Mouse (Mus musculus): ENCODE results near the gene Lrrc4b. TPM values are rescaled to one million over a fixed set of nuclear protein-coding genes. Genes with fewer than 3 reads are reported as not detected.

Lrrc4b gene
- total RNA-seq, 2 experiments from 2014 or later = 336 to 349 TPM

DNA sequence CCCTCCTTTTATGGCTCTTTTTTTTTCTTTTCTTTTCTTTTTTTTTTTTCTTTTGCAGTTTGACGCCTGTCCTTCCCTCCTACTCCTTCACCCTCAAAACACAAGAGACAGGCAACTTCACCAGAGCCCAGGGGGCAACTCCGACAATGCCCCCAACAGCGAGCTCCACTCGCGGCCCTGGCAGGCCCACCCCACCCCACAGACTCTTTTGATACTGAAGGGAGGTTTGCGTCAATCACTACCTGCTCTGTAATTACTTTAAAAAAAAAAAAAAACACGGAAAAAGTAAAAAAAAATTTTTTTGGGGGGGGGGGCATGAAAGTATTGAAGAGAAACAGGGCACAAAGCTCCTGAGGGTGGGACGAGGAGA lies 34.2 kb downstream of the Lrrc4b start:
- no peak for DNase-seq (ENCODE audit: low spot score in 2 of 2)

DNA sequence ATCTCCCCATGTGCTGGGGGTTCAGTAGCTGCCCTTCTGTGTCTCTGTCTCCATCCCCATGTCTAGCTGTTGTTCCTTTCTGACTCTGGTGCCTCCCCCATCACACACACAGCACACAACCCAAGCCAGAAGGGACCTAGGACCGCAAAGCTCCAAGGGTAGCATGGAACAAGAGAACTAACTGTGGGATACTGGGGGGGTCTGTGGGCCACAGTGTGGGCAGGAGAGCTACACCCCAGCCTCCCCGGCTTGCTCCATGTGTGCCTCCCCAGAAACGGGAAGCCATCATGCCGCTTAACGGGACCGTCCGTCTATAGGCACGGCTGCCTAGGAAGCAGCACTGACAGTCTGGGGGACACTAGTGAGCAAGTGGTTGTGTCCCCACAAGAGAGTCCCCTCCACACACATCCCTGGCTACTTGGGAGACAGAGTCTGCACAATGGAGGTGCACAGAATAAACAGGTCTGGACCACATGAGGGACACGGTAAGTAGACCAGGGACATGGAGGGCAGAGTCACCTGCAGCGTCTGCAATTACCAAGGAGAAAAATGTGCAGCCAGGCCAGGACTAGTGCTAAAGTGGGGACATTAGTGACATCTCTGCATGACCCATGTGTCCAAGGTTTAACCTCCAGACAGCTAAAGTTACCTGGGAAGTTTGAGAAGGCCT lies 34.9 kb downstream of the Lrrc4b start:
- DNase-seq (ENCODE audit: low spot score in 2 of 2) = peak in 1 of 2 experiments; percentile 39

DNA sequence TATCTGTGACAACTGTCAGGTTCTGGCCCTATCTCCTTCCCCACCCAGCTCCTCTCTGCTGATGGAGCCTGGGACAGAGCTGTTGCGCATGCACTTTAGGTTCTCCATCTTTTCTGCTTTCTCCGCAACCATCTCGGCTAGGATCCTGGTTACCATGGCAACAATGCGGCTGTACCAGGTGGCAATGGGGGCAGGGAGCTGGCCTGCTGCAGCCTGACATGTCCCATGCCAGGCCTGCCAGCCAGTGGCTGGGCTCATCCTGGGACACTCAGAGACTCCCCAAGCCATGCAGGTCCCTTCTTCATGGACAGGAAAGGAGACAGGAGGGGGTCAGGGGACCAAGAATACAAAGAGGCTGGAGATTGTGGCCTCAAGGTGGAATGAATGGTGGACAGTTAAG lies 35.7 kb downstream of the Lrrc4b start:
- peak; percentile 84 to 92 for DNase-seq (ENCODE audit: low spot score in 2 of 2)

DNA sequence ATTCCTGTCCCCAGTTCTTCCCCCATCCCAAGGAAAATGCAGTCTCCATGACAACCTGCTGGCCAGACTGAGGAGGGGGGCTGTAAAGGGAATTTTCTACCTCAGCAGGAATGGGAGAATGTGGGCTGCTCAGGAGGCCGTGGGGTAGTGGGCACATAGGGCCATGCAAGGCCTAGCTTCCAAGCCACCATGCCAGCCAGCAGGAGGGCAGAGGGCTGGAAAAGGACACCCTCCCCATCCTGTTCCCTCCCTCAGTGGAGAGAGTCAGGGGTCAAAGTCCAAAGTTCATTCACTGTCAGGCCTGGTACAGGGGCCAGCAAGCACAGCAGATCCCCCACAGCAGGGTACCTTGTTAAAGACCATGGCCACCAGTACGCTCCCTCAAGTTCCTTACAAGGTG lies 36.3 kb downstream of the Lrrc4b start, which contains the start of gene Aspdh:
Gene Aspdh (plus strand): TSS at position 281 of the 400 bp plus-strand sequence.
- no peak for DNase-seq (ENCODE audit: low spot score in 2 of 2)

DNA sequence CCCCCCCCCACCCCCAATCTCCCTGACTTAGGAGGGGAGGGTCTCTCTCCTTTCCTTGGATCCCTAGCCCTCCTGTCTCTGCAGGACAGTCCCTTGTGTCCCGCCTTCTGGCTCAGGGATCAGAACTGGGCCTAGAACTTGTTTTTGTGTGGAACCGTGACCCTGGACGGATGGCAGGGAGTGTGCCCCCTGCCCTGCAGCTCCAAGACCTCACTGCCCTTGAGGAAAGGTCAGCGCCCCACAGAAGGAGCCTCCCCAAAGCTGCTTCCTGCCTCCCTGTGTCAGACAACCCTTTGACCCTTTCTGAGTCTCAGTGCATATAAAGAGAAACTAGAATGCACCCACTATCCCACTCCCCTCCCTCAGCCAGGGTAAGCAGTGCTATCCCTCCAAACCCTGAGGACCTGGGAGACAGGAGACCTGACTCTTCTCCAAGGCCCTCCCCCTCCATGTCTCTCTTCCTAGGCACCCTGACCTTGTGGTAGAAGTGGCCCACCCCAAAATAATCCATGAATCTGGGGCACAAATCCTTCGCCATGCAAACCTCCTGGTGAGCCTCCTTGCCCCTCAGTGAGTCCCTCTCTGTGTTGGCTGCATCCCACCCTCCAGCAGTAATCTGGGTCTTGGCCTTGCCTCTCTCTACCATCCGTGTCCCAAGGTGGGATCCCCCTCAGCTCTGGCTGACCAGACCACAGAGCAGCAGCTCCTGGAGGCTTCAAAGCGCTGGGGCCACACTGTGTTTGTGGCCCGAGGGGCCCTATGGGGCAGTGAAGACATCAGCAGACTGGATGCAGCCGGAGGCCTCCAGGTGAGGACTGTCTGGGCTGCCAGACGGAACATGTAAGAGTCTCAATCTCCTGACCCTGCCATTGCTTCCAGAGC lies 37.4 kb downstream of the Lrrc4b start:
- DNase-seq (ENCODE audit: low spot score in 2 of 2) = peak; percentile 9 to 27

DNA sequence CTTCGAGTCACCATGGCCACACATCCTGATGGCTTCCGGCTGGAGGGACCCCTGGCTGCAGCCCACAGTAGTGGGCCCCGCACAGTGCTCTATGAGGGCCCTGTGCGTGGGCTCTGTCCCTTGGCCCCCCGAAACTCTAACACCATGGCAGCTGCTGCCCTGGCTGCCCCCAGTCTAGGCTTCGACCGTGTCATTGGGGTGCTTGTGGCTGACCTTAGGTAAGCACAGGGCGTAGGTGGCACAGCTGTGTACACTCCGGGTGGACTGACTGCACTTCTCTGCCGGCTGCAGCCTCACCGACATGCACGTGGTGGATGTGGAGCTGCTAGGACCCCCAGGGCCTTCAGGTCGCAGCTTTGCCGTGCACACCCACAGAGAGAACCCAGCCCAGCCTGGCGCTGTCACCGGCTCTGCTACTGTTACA lies 38.1 kb downstream of the Lrrc4b start:
- peak; percentile 7 to 22 for DNase-seq (ENCODE audit: low spot score in 2 of 2)

DNA sequence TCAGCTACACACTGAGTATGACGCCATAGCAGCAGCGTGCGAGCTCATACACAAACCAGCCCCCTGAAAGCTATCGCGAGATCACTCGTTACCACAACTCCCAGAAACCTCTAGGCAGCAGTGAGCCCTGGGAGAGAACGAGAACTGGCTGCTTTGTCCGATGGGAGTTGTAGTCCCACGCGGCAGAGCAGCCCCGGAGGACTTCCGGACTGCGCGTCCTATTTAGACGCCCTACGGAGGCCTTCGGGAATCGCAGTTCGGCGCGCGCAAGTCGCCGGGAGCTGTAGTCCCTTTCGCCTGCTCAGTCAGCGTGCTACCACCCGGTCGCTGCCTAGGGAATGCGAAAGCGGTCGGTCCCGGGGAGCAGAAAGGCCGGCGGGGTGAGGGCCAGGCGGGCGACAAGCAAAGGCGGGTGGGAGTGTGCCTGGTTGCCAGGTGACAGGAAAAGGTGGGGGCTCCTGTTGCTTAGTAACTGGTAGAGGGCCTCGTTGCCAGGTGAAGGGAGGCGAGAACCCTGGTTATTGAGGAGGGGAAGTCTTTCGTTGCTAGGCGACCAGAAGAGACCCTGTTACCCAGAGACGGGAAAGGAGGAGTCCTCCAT lies 39.1 kb downstream of the Lrrc4b start, which contains the start of gene Josd2:
Gene Josd2 (plus strand): TSS at position 170 of the 601 bp plus-strand sequence.
- peak; percentile 97 to 98 for DNase-seq (ENCODE audit: low spot score in 2 of 2)

DNA sequence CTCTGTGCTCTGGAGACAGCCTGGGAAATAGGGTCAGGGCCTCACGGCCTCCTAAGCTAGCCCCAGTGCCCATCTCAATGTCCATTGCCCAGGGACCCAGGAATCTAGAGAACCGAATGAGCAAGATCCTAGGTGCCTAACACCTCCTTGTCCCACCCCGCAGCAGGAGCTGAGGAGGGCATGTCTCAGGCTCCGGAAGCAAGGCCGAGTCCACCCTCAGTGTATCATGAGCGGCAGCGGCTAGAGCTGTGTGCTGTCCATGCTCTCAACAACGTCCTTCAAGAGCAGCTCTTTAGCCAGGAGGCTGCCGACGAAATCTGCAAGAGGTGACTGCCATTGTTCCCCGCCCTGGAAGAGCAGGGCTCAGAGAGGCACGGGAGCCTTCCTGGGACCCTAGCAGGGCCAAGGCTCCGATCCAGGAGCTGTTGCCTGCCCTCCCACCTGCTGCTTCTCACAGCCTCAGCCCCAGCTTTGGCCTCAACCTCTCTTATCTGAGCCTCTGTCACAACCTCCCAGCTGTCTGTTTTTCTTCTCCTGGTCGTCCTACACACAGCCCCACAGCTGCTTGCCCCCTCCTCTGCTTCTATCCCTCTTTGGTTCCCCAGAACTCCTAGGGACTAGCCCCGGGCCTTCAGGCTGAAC lies 39.9 kb downstream of the Lrrc4b start:
- DNase-seq (ENCODE audit: low spot score in 2 of 2) = no peak

DNA sequence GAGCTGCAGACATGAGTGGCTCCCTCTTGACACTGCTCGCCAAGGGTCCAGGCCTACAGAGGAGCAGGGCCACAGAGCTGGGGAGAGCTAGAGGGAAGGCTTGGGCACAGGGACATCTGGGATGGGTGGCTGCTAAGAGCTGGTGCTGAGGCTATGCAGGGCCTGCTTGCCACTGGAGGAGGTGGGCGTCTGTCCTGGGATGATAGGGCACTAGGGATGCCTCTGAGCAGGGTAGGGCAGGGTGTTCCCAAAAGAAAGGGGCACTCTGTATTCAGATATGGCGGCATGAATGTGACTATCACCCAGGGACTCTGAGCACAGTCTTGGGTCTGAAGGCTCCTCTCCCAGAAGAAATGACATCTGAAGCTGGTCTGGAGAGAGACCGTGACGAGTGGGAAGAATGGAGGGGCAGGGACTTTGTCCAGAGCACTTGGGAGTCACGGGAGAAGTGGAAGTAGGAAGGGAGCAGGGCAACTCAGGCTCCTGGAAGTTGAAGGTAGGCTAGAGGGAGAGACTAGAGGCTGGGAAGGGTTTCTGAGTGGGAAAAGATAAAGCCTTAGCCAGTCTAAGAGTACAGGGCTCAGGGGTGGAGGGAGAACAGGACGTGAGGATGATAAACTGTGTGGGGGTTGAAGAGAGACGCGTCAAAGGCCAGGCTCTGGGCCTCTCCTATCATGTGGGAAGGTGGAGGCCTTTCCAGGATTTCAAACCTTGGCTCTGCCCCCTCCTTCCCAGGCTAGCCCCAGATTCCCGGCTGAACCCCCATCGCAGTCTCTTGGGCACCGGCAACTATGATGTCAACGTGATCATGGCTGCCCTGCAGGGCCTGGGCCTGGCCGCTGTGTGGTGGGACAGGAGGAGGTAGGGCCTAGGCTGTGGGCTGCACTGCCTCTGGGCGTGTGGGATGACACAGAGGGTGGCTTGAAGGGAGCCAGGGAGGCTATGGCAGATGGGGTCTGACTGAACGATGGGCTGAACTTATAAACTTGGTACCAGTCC lies 41.2 kb downstream of the Lrrc4b start:
- no peak for DNase-seq (ENCODE audit: low spot score in 2 of 2)

DNA sequence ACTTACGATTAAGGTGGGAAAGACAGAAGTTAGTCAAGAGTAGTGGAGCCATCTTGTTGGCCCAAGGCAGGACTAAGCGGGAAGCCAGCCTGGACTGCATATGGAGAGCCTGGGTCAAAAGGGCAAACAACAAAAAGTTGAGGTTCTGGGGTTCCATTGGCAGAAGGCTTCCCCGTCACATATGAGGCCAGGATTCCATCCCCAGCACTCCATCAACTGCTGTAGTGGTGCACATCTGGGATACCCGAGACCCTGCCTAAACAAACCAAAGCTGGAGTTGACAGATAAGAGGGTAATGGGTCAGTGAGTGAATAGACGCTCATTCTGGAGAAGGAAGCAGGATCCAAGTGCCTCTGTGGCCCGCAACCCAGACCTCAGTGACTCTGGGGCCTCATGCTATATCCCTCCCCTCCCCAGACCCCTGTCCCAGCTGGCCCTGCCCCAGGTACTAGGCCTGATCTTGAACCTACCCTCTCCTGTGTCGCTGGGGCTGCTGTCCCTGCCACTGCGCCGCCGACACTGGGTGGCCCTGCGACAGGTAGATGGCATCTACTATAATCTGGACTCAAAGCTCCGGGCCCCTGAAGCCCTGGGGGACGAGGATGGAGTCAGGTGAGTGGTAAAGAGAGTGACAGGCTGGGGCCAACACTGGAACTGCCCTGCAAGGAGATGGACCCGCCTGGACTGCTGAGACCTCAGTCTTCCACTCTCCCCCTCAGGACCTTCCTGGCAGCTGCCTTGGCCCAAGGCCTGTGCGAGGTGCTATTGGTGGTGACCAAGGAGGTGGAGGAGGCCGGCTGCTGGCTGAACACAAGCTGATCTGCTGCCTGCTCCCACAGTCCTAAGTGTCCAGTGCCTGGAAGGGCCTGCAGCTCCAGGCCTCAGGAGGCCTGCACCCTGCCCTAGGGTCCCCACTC lies 42.1 kb downstream of the Lrrc4b start:
- DNase-seq (ENCODE audit: low spot score in 2 of 2) = peak in 1 of 2 experiments; percentile 4

DNA sequence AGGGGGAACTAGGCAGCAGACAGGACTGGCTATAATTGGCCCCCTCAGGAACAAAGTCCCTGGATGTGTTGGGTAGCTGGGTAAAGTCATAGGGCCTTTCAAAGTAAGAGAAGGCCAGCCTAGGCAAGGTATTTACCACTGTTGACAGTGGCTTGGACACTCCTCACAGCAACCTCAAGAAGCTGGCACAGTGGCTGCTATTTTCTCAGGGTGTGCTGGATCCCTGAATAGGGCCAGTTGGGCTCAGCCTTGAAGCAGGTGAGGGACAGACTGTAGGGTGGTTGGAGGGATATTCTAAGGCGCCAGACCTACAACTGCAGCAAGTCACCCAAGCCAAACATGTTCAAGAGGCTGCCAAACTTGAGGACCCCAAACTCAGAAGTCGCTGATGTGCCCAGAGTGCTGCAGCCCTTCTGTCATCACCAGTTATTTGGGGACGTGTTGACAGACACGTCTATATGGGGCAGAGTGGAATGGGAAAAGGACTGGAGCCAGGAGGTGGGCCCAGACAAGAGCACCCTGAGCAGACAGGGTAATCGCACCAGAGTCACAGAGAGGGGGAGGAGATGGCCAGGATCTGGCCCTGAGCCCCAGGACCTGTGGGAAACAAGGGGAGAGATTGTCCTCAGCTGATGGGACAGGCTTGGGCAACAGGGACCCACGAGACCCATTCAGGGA lies 43.2 kb downstream of the Lrrc4b start:
- peak in 1 of 2 experiments; percentile 13 for DNase-seq (ENCODE audit: low spot score in 2 of 2)

DNA sequence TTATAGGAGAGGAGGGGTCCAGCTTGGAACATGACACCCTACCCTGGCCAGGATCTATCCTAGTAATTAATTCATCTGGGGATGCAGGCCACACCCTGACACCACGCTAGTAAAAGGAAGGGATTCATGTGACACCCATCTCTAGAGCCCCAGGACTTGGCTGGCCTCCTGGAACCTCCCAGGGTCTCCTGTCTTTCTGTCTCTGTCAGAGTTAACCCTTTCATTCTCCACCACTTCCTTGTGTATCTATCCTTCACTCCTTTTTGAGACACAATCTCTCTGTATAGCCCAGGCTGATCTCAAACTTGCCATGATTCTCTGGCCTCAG lies 43.7 kb downstream of the Lrrc4b start:
- no peak for DNase-seq (ENCODE audit: low spot score in 2 of 2)

DNA sequence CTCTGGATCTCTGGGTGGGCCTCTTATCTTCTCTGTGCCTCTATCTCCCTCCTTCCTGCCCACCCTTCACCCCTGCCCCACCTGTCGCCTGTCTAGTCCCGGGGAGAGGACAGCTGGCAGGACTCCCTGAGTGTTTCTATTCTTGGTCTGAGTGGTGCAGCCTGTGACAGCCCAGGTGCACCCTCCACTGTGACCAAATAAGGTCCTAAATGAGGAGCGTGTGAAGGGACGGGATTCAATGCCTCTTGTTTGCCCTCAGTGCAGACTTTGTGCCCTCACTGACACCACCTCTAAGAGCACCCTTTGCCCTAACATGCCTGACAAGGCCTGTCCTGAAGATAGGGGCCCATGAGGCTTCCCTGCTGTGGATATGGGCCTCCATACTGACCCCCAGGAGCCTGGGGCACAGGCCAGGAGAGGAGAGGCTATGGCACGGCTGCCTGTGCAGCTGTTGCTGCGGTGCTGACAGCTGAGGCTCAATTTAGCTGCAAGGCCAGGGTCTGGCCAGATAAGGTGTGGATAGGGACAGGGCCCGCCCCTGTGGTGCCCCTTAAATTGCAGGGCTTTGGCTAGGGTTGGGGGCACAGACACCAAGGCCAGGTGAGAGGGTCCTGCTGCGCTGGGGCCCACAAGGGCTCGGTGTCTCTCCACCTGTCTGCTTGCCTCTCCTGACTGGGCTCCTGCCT lies 44.3 kb downstream of the Lrrc4b start:
- no peak for DNase-seq (ENCODE audit: low spot score in 2 of 2)

DNA sequence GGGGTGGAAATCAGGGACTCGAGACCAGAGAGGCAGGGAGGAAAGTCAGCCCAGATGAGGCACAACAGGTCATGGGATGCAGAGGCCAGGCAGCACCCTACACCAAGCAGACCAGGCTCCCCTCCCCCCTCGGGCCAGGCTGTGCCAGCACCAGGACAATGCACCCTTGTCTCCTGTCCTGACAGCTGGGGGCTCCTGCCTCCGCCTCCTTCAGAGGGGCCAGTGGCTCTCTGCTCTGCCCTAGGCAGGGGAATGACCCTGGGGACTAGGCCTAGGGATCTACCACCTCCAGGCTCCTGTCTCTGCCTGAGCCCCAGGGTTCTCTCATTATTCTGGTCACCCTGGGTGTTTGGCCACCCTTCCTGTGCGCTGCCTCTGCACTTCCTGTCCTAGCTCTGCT lies 45.6 kb downstream of the Lrrc4b start:
- DNase-seq (ENCODE audit: low spot score in 2 of 2) = peak in 1 of 2 experiments; percentile 82

DNA sequence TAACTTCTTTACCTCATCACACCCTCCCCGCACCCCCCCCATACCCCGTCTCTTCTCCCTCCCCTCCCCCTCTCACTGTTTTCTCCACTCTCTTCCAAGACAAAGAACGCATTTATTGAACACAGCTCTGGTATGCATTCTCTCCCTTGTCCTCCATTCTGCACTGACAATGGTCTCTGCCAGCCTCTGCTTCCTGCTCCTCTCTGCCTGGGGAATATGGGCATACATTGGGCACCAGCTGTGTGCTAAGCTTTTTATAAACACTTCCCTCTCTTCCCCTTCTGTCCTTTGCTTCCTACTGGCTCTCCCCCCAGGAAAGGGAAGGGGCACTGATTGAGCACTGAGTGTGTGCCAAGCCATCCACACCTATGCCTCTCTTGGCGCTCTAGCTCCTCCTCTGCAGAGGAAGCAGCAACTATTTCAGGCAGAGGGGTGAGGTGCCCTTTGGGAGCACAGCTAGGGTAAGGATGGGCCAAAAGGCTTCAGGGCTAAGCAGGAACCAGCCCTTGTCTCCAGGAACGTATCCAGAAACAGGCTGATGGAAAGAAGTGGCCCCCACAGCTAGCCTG lies 46.3 kb downstream of the Lrrc4b start:
- DNase-seq (ENCODE audit: low spot score in 2 of 2) = no peak

DNA sequence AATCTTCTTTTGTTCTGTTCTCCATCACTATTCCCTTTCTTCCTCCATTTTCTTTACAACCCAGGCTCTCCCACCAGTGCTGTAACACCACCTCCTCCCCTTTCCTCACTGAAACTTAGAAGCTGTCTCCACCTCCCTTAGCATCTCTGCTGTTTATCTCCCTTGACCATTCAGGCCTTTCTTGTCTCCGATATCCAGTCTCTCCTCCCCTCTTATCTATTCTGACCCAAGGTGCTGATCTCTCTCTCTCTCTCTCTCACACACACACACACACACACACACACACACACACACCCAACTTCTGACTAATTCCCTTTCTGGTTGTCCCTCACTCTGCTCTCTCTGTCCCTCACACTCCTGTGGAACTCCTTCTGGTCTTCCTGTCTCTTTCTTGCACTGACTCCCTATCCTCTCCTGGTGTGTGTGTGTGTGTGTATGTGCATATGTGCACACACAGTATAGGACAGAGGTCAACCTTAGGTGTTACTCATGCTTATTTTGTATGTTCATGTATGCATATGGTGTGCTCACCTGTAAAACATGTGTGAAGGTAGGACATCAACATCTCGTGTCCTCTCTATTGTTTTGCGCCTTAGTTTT lies 54.1 kb downstream of the Lrrc4b start:
- DNase-seq (ENCODE audit: low spot score in 2 of 2) = no peak

DNA sequence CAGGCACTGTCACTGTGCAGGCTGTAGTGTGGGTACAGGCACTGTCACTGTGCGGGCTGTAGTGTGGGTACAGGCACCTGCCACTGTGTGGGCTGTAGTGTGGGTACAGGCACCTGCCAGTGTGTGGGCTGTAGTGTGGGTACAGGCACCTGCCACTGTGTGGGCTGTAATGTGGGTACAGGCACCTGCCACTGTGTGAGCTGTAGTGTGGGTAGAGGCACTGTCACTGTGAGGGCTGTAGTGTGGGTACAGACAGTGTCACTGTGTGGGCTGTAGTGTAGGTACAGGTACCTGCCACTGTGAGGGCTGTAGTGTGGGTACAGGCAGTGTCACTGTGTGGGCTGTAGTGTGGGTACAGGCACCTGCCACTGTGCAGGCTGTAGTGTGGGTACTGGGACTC lies 55.3 kb downstream of the Lrrc4b start:
- no peak for DNase-seq (ENCODE audit: low spot score in 2 of 2)
